Mouse (Mus musculus) myocyte (in vitro differentiated cells): ENCODE data around the gene Spns2. TPM values are rescaled to one million over a fixed set of nuclear protein-coding genes. Genes with fewer than 3 reads are reported as not detected.

Source experiments
- H3K27me3 ChIP-seq: one replicate; pipeline ENCODE4 v1.6.1; 2011; ENCODE audit not compliant: control insufficient read depth, insufficient read depth, insufficient read length
- H3K36me3 ChIP-seq: one replicate; pipeline ENCODE4 v1.6.1; 2011; ENCODE audit not compliant: control insufficient read depth, insufficient read depth
- H3K4me2 ChIP-seq: one replicate; pipeline ENCODE4 v1.6.1; 2011; ENCODE audit warnings: low read depth, control low read depth
- H3K4me3 ChIP-seq: one replicate; pipeline ENCODE4 v1.5.1; 2011; ENCODE audit warnings: mild to moderate bottlenecking, control low read depth, moderate library complexity
- H3K79me2 ChIP-seq: one replicate; pipeline ENCODE4 v1.6.1; 2011; ENCODE audit not compliant: control insufficient read depth, insufficient read depth
- H3ac ChIP-seq: one replicate; pipeline ENCODE4 v1.6.1; 2011; ENCODE audit not compliant: control insufficient read depth, insufficient read length
- CEBPB ChIP-seq: IDR thresholded peaks from 2 replicates; pipeline ENCODE4 v1.6.1; 2011; ENCODE audit warnings: mild to moderate bottlenecking, moderate library complexity; ENCODE audit not compliant: poor library complexity, insufficient read depth, severe bottlenecking
- E2F4 ChIP-seq: IDR thresholded peaks from one replicate; pipeline ENCODE4 v1.6.1; 2011; ENCODE audit warnings: mild to moderate bottlenecking, control low read depth, moderate library complexity; ENCODE audit not compliant: insufficient read depth
- MAX ChIP-seq: IDR thresholded peaks from one replicate; pipeline ENCODE4 v1.6.1; 2011; ENCODE audit warnings: low read depth, mild to moderate bottlenecking, control low read depth
- MYOD1 ChIP-seq, 3 experiments: IDR thresholded peaks; one replicate each; pipeline ENCODE4 v1.6.1; 2011; ENCODE audit warnings: control low read depth in 2 of 3, low read depth in 2 of 3, mild to moderate bottlenecking in 2 of 3, moderate library complexity in 1 of 3; ENCODE audit not compliant: insufficient read length in 2 of 3, control insufficient read depth in 1 of 3
- MYOG ChIP-seq, 3 experiments: IDR thresholded peaks; one replicate each; pipeline ENCODE4 v1.6.1; 2011; ENCODE audit warnings: control low read depth in 2 of 3, low read depth in 2 of 3, mild to moderate bottlenecking in 2 of 3; ENCODE audit not compliant: insufficient read length in 2 of 3, control insufficient read depth in 1 of 3, insufficient read depth in 1 of 3
- POLR2A ChIP-seq: IDR thresholded peaks from one replicate; pipeline ENCODE4 v1.6.1; 2011; ENCODE audit warnings: low read depth, mild to moderate bottlenecking, control low read depth, moderate library complexity; ENCODE audit not compliant: insufficient read length
- POLR2AphosphoS2 ChIP-seq: IDR thresholded peaks from one replicate; pipeline ENCODE4 v1.6.1; 2011; ENCODE audit warnings: low read depth, control low read depth; ENCODE audit not compliant: insufficient read length
- REST ChIP-seq: IDR thresholded peaks from one replicate; pipeline ENCODE4 v1.6.1; 2011; ENCODE audit warnings: mild to moderate bottlenecking, control low read depth, moderate library complexity; ENCODE audit not compliant: insufficient read depth, insufficient read length
- SRF ChIP-seq: IDR thresholded peaks from one replicate; pipeline ENCODE4 v1.6.1; 2011; ENCODE audit warnings: low read depth; ENCODE audit not compliant: control insufficient read depth, insufficient read length
- TCF12 ChIP-seq: IDR thresholded peaks from one replicate; pipeline ENCODE4 v1.6.1; 2011; ENCODE audit warnings: mild to moderate bottlenecking, control low read depth; ENCODE audit not compliant: poor library complexity, insufficient read depth, severe bottlenecking
- TCF3 ChIP-seq: IDR thresholded peaks from one replicate; pipeline ENCODE4 v1.6.1; 2011; ENCODE audit warnings: low read depth, control low read depth; ENCODE audit not compliant: insufficient read length
- USF1 ChIP-seq: IDR thresholded peaks from one replicate; pipeline ENCODE4 v1.6.1; 2011; ENCODE audit warnings: low read depth, mild to moderate bottlenecking, control low read depth, moderate library complexity
- polyA plus RNA-seq: library from polyadenylated mRNA; unstranded; fragments of >200 nt; fragmentation: generic; extraction: Trizol; gene quantifications from one replicate; pipeline ENCODE4 v1.2.1, GENCODE M21; 2012; ENCODE audit warnings: missing spikeins

Gene Spns2
- polyA plus RNA-seq, 1 experiment: 0.10 TPM

DNA sequence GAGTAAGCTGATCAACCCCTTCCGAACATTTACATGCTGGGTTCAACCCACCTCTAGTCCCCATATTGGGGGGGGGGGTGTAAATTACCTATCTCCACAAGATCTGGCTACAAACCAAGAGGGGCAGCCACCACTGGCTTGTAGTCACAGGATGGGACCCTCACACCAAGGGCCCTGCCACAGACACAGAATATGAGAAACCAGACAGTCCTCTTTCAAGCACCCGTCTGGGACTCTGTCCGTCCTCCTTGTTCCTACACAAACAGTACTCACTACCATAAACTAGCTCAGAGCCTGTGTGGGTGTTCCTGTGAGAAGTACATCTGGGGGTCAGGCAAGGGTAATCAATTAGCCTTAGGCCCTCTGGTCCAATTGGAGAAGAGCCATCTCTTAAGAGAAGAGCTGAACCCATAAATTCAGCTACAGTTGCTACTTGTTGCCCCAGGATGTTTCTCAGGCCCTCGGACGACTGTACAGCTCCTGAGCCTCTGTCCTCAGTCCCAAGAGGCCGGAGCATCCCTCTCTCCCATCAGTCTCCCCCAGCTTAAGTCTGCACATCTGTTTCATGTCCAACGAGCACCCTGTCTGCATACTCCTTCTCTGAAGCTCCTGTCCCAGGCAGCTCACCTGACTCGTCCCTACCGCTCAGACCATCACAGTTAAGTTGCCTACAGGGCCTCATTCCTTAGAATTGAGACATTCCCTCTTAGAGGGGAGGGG is 81.1 kb downstream of the Spns2 start:
- H3ac ChIP-seq: no peak overlapping the region
- no peak overlapping the region for H3K4me3 ChIP-seq
- no peaks in the 10 kb centered on the region for H3K36me3 ChIP-seq
- no peak overlapping the region for H3K4me2 ChIP-seq
- H3K27me3 ChIP-seq: peaks cover 76% of the 10 kb centered on the region
- TF ChIP-seq TCF12 (no peak), TCF3 (no peak), MYOG (IDR thresholded peaks at IDR 0.05; ENCODE audit: control insufficient read depth in 1 of 3, insufficient read depth in 1 of 3, insufficient read length in 2 of 3, low read depth in 2 of 3) (no peak), MAX (no peak), REST (no peak), E2F4 (no peak), POLR2A (no peak), SRF (no peak), MYOD1 (IDR thresholded peaks at IDR 0.05; ENCODE audit: control insufficient read depth in 1 of 3, insufficient read length in 2 of 3, low read depth in 2 of 3) (no peak), POLR2AphosphoS2 (no peak), USF1 (no peak), CEBPB (no peak)
- no peaks in the 10 kb centered on the region for H3K79me2 ChIP-seq

GRCm38 (mm10) chr11:72407574-72407973 is 82.1 kb downstream of the Spns2 start:
- no peaks in the 10 kb centered on the region for H3K36me3 ChIP-seq
- H3ac ChIP-seq: no peak overlapping the region
- H3K27me3 ChIP-seq: peaks cover 77% of the 10 kb centered on the region
- H3K4me3 ChIP-seq: no peak overlapping the region
- no peak overlapping the region for H3K4me2 ChIP-seq
- TF ChIP-seq TCF12 (no peak), POLR2AphosphoS2 (no peak), REST (no peak), CEBPB (no peak), MYOD1 (IDR thresholded peaks at IDR 0.05; ENCODE audit: control insufficient read depth in 1 of 3, insufficient read length in 2 of 3, low read depth in 2 of 3) (no peak), E2F4 (no peak), USF1 (no peak), MYOG (IDR thresholded peaks at IDR 0.05; ENCODE audit: control insufficient read depth in 1 of 3, insufficient read depth in 1 of 3, insufficient read length in 2 of 3, low read depth in 2 of 3) (no peak), MAX (no peak), SRF (no peak), POLR2A (no peak), TCF3 (no peak)
- no peaks in the 10 kb centered on the region for H3K79me2 ChIP-seq

DNA sequence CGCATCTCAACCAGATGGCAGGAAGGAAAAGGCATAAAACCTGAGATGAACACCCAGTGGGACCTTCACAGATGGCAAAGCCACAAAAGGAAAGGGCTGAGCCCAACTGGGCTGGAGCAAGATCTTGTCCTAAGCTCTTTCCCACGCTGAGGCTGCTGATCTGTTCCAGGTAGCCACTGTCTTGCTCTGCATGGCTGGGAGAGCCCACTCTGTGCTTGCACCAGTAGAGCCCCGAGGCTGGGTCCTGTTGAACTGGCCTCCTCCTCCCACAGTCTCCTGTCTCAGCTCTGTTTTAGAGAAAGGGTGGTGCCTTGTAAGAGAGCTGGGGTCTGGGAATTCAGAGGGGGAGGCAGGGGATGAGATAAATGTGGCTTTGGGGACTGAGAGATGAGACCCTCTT is 82.6 kb downstream of the Spns2 start:
- Histone ChIP-seq H3K4me3 (no peak overlapping the region), H3K36me3 (no peaks in the 10 kb centered on the region), H3K27me3 (peaks cover 80% of the 10 kb centered on the region), H3ac (no peak overlapping the region), H3K4me2 (no peak overlapping the region), H3K79me2 (no peaks in the 10 kb centered on the region)
- TF ChIP-seq MYOD1 (IDR thresholded peaks at IDR 0.05; ENCODE audit: control insufficient read depth in 1 of 3, insufficient read length in 2 of 3, low read depth in 2 of 3): no peak
- no peak for TF ChIP-seq SRF
- TF ChIP-seq CEBPB: no peak
- no peak for TF ChIP-seq MAX
- no peak for TF ChIP-seq E2F4
- no peak for TF ChIP-seq MYOG (IDR thresholded peaks at IDR 0.05; ENCODE audit: control insufficient read depth in 1 of 3, insufficient read depth in 1 of 3, insufficient read length in 2 of 3, low read depth in 2 of 3)
- TF ChIP-seq REST: no peak
- no peak for TF ChIP-seq TCF12
- TF ChIP-seq POLR2A: no peak
- TF ChIP-seq USF1: no peak
- TF ChIP-seq TCF3: no peak
- no peak for TF ChIP-seq POLR2AphosphoS2

DNA sequence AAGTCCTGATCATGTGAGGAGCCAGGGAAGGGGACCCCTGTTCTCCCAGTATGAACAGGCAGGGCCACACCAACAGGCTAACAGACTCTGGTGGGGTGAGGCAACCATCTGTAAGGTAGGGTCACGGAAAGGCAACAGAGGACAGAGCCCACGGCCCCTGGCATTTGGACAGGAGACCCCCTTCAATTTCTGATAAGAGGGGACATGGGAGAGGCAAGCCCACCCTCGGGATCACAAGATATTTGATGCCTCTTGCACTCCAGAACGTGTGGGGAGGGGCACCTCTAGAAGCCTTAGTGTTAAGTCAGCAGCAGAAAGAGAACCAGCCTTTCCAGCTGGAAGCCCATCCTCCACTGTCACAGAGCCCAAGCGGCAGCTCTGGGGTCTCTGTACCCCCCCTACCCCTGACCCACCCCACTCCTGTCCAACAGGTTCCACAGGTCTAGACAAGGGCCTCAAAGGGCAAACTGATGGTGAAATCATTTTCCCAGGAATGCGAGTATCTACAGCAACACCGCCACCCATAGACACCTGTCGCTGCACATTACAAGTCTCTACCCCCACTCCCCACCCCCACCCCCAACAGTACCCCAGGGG is 83.5 kb downstream of the Spns2 start:
- no peak overlapping the region for H3ac ChIP-seq
- TF ChIP-seq TCF3 (no peak), MYOD1 (IDR thresholded peaks at IDR 0.05; ENCODE audit: control insufficient read depth in 1 of 3, insufficient read length in 2 of 3, low read depth in 2 of 3) (peak in 1 of 3 experiments; percentile 50)
- H3K4me2 ChIP-seq: no peak overlapping the region
- no peaks in the 10 kb centered on the region for H3K79me2 ChIP-seq
- no peaks in the 10 kb centered on the region for H3K36me3 ChIP-seq
- peaks cover 71% of the 10 kb centered on the region for H3K27me3 ChIP-seq
- H3K4me3 ChIP-seq: no peak overlapping the region

DNA sequence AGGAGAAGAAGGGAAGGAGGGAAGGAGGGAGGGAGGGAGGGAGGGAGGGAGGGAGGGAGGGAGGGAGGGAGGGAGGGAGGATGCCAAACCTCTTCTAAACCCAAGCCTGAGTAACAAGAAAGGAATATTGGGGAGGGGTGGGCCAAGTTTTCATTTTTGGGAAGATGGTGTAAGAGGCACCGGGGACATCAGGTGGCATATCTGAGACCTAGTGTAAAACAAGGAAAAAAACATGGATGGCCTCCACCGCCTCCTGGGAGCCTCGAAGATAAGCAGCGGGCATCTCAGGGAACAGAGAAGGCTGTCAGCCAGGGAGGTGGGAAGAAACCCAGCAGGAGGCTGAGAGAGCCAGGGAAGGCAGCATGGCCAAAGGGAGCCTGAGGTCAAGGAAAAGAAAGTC is 84.2 kb downstream of the Spns2 start:
- Histone ChIP-seq H3K79me2 (no peaks in the 10 kb centered on the region), H3K4me3 (no peak overlapping the region), H3ac (no peak overlapping the region), H3K27me3 (peaks cover 64% of the 10 kb centered on the region), H3K4me2 (no peak overlapping the region), H3K36me3 (no peaks in the 10 kb centered on the region)
- TF ChIP-seq POLR2A (no peak), TCF3 (no peak), E2F4 (no peak), USF1 (no peak), POLR2AphosphoS2 (no peak)
